Mouse (Mus musculus) heart, adult 8-10 months (tissue): ENCODE data around the gene Lrrc8a. TPM values are rescaled to one million over a fixed set of nuclear protein-coding genes. Genes with fewer than 3 reads are reported as not detected.
A peak's percentile ranks its signal among the peaks of the same experiment; 100 is the strongest.

Experiments
- DNase-seq: peaks from one replicate; pipeline ENCODE4 v3.0.0; 2022; ENCODE audit warnings: low spot score
- total RNA-seq, 4 experiments: library from RNA; stranded (reverse); gene quantifications; 2 replicates each; pipeline ENCODE4 v1.2.4; 2022

Lrrc8a gene
- total RNA-seq, 4 experiments from 2014 or later: 50.2 to 66.4 (median 61.0) TPM

GRCm38 (mm10) chr2:30261064-30261736 is 23.7 kb downstream of the Lrrc8a start:
- peak; percentile 11 for DNase-seq

- no peak for DNase-seq
Measured at GRCm38 (mm10) chr2:30261921-30262839, 24.7 kb downstream of the Lrrc8a start.

- DNase-seq: no peak
Measured at GRCm38 (mm10) chr2:30262840-30263441, 25.4 kb downstream of the Lrrc8a start.

- DNase-seq: no peak
Measured at GRCm38 (mm10) chr2:30263811-30264210, 26.3 kb downstream of the Lrrc8a start.

GRCm38 (mm10) chr2:30264671-30265519 is 27.4 kb downstream of the Lrrc8a start:
- DNase-seq: no peak

DNA sequence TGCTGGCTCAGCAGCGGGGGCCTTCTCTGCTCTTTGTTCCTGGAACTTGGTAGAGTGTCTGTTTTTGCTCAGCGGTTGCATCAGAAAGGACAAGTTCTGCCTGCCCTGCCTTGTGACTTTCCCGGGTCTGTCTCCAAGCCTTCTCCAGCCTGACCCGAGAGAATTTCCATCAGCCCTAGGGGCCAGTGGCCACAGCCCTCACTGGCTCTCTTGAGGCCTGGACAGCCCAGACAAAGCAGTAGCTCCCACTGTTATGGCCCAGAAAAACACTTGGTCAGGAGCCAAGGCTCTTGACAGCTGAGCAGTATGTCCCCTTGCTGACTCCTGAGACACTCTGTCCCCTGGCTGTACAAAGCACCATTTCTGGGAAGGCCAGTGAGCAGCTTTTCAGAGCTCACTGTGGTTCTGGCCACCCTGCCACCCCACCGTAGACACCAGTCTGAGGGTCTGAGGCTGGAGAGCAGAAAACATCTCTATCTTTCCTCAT is 28.3 kb downstream of the Lrrc8a start, which contains the start of gene Phyhd1:
Gene Phyhd1 (plus strand): TSS at position 437 of the 487 bp plus-strand sequence.
- DNase-seq: peak; percentile 93

GRCm38 (mm10) chr2:30266392-30266941 is 29.0 kb downstream of the Lrrc8a start:
- DNase-seq: peak; percentile 86

DNA sequence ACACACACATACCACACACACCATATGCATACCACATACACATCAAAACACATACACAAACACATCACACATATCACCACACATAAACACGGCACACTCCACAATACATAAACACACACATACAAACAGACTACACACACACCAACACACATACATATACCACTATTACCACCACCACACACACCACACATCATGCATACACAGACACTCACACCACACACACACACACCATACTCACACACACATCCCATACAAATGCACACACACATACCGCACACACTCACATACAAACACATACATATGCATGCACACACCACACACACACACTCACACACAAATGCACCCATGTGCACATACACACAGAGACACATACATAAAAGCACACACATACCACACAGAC is 30.0 kb downstream of the Lrrc8a start:
- DNase-seq: no peak

GRCm38 (mm10) chr2:30268371-30268770 is 30.9 kb downstream of the Lrrc8a start:
- no peak for DNase-seq

GRCm38 (mm10) chr2:30269241-30269990 is 31.9 kb downstream of the Lrrc8a start:
- DNase-seq: no peak

DNA sequence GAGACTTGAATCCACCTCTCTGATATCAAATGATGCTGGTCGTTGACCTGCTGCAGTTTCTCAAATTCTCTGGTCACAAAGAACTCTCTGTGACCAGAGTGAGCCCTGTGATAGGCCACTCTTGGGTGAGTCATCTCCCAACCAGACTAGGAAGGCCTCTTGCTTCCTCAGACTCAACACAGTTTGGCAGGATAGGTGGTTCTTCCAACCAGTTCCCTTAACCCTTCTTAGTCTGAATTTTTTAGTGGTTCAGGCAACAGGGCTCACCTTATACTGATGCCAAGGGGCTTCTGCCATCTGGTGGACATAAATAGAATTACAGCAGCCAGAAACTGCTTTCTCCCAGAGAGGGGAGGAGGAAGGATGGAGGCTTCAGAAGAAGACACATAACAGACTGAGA is 32.6 kb downstream of the Lrrc8a start:
- peak; percentile 92 for DNase-seq

DNA sequence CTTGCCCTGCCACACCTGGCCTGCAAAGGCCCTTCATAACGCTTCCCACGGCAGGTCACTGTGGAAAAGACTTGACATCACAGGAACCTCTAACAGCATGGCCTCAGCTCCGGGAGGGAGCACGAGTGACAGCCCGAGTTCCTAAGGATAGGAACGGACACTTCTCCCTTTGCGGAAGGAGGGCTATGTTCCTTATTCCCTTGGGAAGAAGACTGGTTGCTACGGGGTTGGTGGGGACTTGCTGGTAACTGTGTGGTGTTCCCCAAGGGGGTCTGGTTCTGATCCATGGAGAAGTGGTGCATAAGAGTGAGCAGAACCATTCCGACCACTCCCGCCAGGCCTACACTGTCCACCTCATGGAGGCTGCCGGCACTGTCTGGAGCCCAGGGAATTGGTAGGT is 43.2 kb downstream of the Lrrc8a start, which contains the start of gene Gm28038:
Gene Gm28038 (plus strand): TSS at position 301 of the 400 bp plus-strand sequence.
- DNase-seq: no peak

DNA sequence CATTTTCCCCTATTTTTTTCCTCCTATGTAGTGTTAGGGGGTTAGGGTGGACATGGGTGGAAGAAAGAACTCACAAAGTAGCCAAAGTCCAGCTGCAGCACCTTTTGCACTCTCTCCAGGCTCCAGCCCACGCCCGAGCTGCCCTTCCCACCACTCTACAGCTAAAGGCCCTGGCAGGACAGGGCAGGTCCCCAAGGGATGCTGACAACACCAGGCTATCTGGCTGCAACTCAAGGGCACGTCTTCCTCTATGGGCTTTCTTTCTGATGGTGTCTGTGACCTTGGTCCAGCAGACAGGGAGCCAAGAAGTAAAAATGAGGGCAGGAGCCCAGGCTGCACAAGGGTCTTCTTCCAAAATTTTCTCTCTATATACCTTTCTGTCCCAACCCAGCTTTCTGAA is 44.1 kb downstream of the Lrrc8a start:
- DNase-seq: no peak

- DNase-seq: no peak
Measured at GRCm38 (mm10) chr2:30283193-30283592, 45.7 kb downstream of the Lrrc8a start.

GRCm38 (mm10) chr2:30285004-30285403 is 47.5 kb downstream of the Lrrc8a start:
- DNase-seq: no peak

DNA sequence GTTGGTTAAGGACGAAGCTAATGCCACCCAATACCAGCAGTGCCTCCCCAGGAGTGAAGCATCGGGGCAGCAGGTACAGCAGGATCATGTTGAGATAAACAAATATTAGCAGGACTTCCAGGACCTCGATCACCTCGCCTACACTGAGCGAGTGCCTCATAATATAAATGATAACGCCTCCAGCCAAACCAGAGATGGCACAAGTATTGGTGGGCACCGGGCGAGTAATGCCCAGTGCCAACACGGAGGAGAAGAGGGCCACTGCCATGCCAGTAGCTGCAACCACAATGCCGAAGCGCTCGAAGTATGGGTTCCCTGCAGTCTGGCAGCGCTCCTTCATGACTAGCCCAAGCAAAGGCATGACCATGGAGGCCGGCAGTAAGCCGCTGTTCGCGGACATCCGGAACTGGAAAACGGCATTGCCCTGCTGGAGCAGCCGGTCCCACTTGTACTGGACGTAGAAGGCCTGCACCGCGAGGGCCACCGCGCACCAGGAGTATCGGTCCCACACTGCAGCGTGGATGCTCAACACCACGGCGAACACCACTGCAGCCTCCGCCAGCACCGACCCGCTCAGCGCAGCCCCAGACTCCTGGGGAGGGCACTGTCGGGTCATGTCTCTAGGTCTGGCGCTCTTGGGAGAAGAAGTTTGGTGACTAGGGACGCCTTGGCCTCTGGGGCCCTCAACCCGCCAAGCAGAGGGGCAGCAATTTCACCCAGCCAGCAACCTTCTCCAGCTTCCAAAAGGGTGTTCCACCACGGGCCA is 48.1 kb downstream of the Lrrc8a start:
- no peak for DNase-seq

GRCm38 (mm10) chr2:30286192-30287026 is 48.9 kb downstream of the Lrrc8a start, which contains the start of the genes Dolk and Nup188:
TSS of gene Dolk (minus strand) at chr2:30286334.
TSS of gene Nup188 (plus strand) at chr2:30286397.
- peak; percentile 95 for DNase-seq

- no peak for DNase-seq
Measured at GRCm38 (mm10) chr2:30287027-30287373, 49.5 kb downstream of the Lrrc8a start.
